Mouse (Mus musculus) monocyte, adult 2 months (primary cell): ENCODE measurements around the gene Abt1.
A peak's percentile ranks its signal among the peaks of the same experiment; 100 is the strongest.

Experiments
- DNase-seq, 2 experiments: peaks; one replicate each; pipeline ENCODE4 v3.0.0; 2022; ENCODE audit warnings: low spot score in 2 of 2, low read depth in 1 of 2

Abt1 gene

GRCm38 (mm10) chr13:23423286-23424051, at the start of gene Abt1:
Gene Abt1, minus strand, starts transcription at chr13:23423866.
- peak; percentile 81 to 88 for DNase-seq

DNA sequence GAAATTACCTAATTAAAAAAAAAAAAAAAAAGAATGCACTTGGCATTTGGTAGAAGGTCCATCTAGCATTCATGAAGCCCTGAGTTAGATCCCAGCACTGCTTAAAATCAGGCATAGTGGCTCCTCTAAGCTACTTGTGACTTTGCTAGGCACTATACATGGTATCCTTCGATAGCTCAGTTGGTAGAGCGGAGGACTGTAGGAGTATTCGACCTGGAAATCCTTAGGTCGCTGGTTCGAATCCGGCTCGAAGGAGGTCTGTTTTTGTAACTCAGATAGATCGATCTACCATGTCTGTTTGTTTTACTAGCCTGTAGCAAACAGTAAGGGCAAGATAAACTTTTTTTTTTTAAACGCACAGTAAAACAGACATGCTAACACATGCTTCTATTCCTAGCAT, 43.2 kb upstream of the Abt1 start:
- DNase-seq = no peak

DNA sequence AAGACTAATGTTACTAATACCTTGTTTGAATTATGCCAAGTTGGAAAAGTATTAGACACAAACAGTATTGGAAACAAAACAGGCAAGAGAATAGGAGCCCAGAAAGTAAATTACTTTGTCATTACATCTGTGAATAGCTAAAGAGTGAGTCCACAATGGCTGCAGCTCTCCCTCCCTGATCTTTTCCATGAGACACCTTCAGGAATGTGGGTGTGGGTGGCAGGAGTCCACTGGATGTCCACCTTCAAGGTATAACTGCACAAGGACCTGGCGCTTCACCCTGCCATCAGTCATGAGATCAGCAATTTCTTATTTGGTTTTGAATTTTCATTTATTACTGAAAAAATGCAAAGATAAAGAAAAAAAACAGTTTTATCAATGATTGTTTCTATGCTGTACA, 42.6 kb upstream of the Abt1 start:
- no peak for DNase-seq

DNA sequence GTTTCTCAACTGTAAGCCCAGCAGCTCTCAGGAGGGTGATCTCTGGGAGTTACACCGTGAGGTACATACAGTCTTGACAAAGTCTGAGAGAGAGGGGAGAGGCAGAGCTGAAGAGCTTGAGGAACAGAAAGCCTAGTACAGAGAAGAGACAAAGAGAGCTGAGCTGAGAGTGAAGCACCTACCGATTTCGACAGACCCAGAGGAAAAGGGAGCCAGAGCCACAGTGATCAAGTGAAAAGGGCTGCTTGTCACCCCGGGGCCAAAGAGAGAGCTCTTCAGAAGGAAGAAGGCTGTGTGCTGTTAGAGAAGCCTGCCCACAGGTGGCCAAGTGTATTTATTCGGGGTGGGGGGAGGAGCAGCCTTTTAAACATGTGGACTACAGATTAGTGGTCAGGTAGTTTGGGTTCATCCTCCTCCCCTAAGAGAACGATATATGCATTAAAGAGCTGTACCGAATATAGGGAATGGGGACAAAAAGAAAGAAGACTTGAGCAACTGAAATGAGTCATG, 42.0 kb upstream of the Abt1 start, which contains the start of gene Btn1a1:
TSS of gene Btn1a1 (minus strand) at position 302 of the 510 bp plus-strand sequence.
- DNase-seq = no peak

DNA sequence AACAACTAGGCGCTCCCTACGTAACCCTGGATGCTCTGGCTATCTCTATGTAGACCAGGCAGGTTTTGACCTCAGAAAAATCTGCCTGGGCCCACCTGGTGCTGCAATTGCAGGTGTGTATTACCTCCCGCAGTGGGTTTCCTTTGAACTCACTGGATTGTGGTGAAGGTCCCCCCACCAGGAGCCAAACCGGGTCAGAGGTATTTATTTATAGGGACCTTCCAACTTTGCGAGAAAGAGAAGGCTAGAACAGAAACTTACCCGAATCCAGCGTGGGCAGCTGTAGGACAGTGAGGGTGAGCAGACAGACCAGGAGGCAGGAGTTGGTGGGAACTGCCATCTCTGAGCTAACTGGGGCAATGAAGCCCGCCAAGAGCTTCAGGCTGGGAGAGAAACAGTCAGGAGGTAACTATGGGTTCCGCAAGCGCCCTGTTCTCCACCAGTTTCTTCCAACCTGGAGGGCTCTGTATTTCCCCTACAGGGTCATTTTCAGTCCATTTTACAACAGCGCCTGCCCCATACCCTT, 41.2 kb upstream of the Abt1 start:
- no peak for DNase-seq

GRCm38 (mm10) chr13:23464224-23464637, 40.6 kb upstream of the Abt1 start:
- DNase-seq = no peak

- peak in 1 of 2 experiments; percentile 29 for DNase-seq
Observed at GRCm38 (mm10) chr13:23463381-23464223, 39.9 kb upstream of the Abt1 start.

DNA sequence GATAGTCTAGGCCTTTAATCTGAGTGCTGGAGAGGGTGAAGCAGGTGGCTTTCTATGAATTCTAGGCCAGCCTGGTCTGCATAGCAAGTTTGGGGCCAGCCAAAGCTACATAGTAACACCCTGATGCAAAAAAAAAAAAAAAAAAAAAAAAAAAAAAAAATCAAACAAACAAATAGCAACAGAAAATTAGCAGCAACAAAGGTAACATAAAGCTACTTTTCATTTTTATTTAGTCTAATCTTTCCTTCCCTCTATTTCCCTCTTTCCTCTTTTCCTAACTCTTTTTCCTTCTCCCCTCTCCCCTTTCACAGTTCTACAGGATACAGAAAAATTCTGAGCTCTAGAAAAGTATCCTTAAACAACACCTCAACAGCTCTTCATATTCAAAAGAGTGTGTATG, 39.0 kb upstream of the Abt1 start:
- no peak for DNase-seq

GRCm38 (mm10) chr13:23462063-23462462, 38.4 kb upstream of the Abt1 start:
- no peak for DNase-seq

GRCm38 (mm10) chr13:23459264-23459846, 35.7 kb upstream of the Abt1 start:
- DNase-seq = no peak

DNA sequence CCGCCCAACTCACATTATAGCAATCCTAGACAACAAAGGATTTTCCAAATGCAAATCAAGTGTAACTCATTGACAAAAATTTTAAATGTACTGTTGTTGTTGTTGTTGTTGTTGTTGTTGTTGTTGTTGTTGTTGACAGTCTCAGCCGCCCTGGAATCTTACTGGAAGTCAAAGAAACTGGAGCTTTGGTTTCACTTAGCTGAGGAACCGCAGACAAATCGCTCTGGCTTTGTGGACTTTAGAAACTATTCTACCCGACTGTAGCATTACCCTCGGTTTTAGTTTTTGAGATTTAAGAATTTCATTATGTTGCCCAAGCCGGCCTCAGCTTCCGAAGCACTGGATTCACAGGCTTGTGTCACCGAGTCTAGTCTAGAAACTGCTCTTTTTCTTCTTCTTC, 30.3 kb upstream of the Abt1 start:
- DNase-seq = no peak

DNA sequence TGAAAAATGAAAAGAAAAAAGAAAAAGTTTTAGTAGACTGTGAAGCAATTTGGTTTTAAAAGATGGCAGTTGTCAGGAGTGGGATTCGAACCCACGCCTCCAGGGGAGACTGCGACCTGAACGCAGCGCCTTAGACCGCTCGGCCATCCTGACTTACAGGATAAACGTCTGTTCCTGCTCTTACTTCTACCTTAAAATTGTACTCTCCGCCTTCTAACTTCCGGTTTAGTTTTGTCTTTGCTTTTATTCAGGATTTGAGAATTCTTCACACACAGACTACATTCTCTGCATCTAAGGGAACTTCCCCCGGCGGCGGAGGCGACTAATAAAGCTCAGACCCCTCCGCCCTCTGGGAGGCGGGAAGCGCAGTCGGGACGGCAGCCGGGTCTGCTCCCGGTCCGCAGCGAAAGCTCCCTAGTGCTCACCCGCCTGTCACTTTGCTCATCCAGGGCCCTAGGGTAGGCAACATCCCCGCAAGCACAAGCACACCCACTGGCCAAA, 29.7 kb upstream of the Abt1 start:
- DNase-seq = peak in 1 of 2 experiments; percentile 66

- peak in 1 of 2 experiments; percentile 76 for DNase-seq
Observed at GRCm38 (mm10) chr13:23450398-23450797, 26.7 kb upstream of the Abt1 start.

DNA sequence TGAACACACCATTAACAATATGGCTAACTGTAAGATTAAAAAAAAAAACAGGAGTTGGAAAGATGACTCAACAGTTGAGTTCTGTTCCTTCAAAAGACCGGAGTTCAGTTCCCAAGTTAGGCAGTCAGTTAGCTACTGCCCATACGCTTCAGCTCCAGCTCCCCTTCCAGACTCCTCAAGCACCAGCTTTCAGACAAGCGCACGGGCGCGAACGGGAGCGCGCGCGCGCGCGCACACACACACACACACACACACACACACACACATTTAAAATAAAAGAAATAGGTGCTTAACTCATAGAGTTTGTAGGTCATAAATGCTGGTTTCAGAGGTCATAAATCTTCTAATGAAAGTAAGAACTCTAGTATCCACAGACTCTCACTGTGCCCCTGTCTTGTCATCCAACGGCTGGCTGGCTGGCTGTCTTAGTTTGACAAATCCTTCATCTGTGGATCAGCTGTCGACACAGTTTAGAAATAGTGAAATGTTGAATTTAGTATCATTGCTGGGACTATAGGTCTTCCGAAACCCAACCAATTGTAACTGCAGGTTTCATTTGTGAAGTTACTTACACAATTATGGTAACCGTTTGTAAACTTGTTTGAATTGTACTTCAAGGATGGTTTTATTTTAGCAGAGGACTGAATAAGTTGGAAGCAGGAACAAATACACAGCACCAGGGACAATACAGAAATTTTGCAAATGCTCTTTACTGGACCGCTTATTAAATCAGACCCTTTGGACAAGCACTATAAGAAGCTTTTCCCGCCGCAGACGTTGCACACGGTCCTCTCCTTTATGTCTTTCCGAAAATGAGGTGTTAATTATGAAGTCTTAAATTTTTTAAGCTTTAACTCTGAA, 25.8 kb upstream of the Abt1 start:
- DNase-seq = no peak

GRCm38 (mm10) chr13:23448758-23449157, 25.1 kb upstream of the Abt1 start:
- DNase-seq = no peak

- DNase-seq = peak; percentile 74 to 85
Observed at GRCm38 (mm10) chr13:23446498-23446952, 22.9 kb upstream of the Abt1 start.

- DNase-seq = peak; percentile 68 to 91
Observed at GRCm38 (mm10) chr13:23445561-23446320, 22.1 kb upstream of the Abt1 start.

DNA sequence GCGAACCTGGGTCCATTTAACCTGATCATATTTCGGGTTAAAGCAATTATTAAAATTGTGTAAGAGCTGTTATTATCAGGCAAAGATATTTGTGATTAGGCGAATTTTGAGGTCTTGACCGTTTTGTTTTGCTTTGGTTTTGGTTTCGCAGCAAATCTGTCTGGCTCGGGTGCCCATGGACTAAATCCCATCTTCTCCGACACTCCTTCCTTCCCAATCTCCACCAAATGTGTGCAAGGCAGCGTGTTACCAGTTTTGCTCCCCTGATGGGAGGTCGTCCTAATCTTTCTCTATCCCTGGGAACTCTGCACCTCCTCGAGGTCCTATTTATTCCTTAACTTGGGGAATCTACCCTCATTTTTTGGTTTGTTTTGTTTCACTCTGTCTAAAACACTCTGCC, 21.5 kb upstream of the Abt1 start:
- no peak for DNase-seq

- DNase-seq = no peak
Observed at GRCm38 (mm10) chr13:23444451-23444850, 20.8 kb upstream of the Abt1 start.
